Mouse (Mus musculus): Measurements from ENCODE around the gene Trpc4ap.

DNA sequence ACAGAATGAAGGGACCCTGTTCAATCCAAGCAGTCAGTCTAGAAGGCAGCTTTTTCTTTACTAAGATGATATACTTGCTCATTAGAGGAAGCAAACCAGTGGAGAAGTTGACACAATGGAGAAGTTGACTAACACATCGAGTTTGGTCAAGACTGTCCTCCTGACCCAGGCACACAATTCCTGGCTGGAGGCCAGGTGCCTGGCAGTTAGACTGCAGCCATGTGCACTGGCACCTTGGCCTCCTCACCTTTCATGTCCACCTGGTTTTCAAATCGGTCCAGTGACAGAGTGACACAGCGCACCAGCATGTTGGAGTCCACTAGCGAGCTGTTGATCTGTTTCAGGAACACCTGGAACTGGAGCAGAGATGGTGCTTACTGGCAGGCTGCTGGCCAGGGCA lies 54.8 kb downstream of the Trpc4ap start:
- TF ChIP-seq CTCF (IDR thresholded peaks at IDR 0.05; ENCODE audit: low read depth) (no peak), EP300 (IDR thresholded peaks at IDR 0.05; ENCODE audit: low read depth) (no peak)

Measured in liver, embryonic 14.5 days (tissue).